Mouse (Mus musculus) midbrain, embryonic 16.5 days (tissue): ENCODE measurements around the gene Foxn4. TPM values are rescaled to one million over a fixed set of nuclear protein-coding genes. Genes with fewer than 3 reads are reported as not detected.

ENCODE experiments used
- ATAC-seq: fragments of 200-750 bp; cut with Nextera tagmentation; 2 replicates; pipeline ENCODE4 v1.8.0; 2017; ENCODE audit warnings: moderate TSS enrichment
- H3K27ac ChIP-seq: fragments of 300-500 bp; sonication (generic); 2 replicates; pipeline ENCODE4 v1.5.1; 2014; ENCODE audit warnings: mild to moderate bottlenecking, low read length, mixed read lengths
- H3K27me3 ChIP-seq: fragments of 300-500 bp; sonication (generic); 2 replicates; pipeline ENCODE4 v1.6.1; 2014; ENCODE audit warnings: low read depth, low read length, mixed read lengths; ENCODE audit not compliant: control insufficient read depth, insufficient read depth
- H3K36me3 ChIP-seq: fragments of 300-500 bp; sonication (generic); 2 replicates; pipeline ENCODE4 v1.6.1; 2014; ENCODE audit warnings: mild to moderate bottlenecking, low read length, moderate library complexity, mixed read lengths; ENCODE audit not compliant: control insufficient read depth, insufficient read depth
- H3K4me1 ChIP-seq: fragments of 300-500 bp; sonication (generic); 2 replicates; pipeline ENCODE4 v1.6.1; 2014; ENCODE audit warnings: mild to moderate bottlenecking, low read length, mixed read lengths; ENCODE audit not compliant: control insufficient read depth, insufficient read depth
- H3K4me2 ChIP-seq: fragments of 300-500 bp; sonication (generic); 2 replicates; pipeline ENCODE4 v1.6.1; 2014; ENCODE audit warnings: mild to moderate bottlenecking, low read length, mixed read lengths
- H3K4me3 ChIP-seq: fragments of 300-500 bp; sonication (generic); 2 replicates; pipeline ENCODE4 v1.5.1; 2014; ENCODE audit warnings: low read depth, mild to moderate bottlenecking, low read length, moderate library complexity, mixed read lengths
- H3K9ac ChIP-seq: fragments of 300-500 bp; sonication (generic); 2 replicates; pipeline ENCODE4 v1.6.1; 2014; ENCODE audit warnings: low read depth, low read length, mixed read lengths
- H3K9me3 ChIP-seq: fragments of 300-500 bp; sonication (generic); replicated peaks from 2 replicates; pipeline ENCODE4 v1.6.1; 2014; ENCODE audit warnings: mild to moderate bottlenecking, low read length, mixed read lengths; ENCODE audit not compliant: control insufficient read depth, poor library complexity, severe bottlenecking
- WGBS: fragments of 180-500 bp; shearing (Covaris S2); extraction: QIAGEN DNeasy Blood & Tissue Kit; methylation state at CpG from one replicate; pipeline ENCODE4 v1.1.7; 2014; 5-methylcytosine and 5-hydroxymethylcytosine counted together
- polyA plus RNA-seq: library from polyadenylated mRNA; unstranded; fragments of >200 nt; fragmentation: Nextera tagmentation; extraction: Ambion mirVana; gene quantifications from 2 replicates; pipeline ENCODE4 v1.2.1, GENCODE M21; 2015

The Foxn4 gene
- polyA plus RNA-seq, 1 experiment from 2014 or later = 0.36 TPM

DNA sequence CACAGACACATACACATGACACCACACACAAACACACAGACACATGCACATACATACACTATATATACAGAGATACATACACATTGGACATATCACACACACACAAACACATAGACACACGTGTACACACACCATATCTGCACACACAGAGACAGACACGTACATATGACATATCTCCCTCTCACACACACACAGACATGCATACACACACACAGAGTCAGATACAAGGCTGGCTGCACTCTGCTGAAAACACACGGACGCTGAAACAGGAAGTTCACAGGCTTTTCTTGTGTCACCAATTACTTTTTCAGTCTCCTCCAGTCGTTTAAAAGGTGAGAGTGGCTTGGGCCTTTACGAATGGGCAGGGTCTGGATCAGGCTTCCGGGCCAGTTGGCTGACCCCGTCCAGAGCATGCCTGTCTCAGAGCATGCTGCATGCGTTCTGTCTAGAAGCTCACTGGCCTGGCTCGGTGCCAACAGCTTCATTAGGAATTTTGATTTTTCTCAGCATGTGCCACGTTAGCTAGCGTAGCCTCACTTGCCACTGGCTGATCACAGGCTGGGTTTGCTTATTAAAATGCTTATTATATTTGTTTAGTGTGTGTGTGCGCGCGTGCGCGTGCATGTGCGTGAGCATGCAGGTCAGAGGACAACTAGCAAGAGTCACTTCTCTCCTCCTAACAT, 24.7 kb upstream of the Foxn4 start:
- H3K27me3 ChIP-seq = peaks cover 10% of the 10 kb centered on the region
- no peaks in the 10 kb centered on the region for H3K36me3 ChIP-seq
- H3K4me2 ChIP-seq = no peak overlapping the region
- H3K4me1 ChIP-seq = peaks cover 13% of the 10 kb centered on the region; the same call in 1 of the 2 replicates
- no peak overlapping the region for H3K4me3 ChIP-seq
- 33% methylated on average over 18 of the region's 18 CpGs for WGBS
- peak; percentile 52; the same call in 1 of the 2 replicates for ATAC-seq
- H3K9me3 ChIP-seq = no peaks in the 10 kb centered on the region
- H3K9ac ChIP-seq = no peak overlapping the region
- H3K27ac ChIP-seq = no peak overlapping the region; the same call in 1 of the 2 replicates

DNA sequence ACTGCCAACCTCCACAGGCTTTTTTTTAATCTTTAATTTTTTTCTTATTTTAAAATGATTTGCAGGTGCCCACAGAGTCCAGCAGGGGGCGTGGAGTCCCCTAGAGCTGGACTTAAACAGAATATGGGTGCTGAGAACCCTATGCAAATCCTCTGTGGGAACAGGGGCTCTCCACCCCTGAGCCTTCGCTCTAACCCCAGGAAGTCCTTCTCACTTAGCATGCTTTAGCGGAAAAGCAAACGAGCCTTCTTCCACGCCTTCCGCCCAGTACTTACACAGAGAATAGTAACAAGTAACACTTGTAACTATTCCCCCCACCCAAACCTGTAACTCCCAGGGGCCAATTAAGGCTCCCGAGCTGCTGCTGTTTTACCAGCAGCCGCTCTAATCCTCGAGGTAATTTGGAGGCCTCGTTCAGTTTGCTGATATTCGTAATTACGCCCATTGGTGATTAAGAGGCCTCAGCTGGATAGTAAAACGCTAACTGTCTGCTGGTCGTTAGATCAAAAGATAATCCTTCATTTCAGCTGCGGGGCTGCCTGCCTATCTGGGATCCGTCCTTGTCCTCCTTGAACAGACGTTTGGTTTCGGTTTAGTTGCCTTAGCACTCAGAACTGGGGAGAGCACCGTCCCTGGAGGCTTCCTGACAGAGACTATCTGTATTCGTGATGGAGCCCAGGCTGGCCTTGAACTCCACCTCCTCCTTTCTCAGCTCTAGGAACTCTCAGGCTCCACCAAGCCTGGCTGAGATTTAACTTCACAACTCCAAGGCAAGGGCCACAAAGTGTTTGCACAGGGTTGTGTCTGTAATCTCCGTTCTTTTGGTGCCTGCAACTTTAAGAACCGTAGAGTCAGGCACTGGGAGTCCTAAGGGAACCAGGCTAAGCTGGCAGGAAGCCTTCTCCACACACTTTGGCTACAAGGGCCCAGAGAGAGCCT, 23.4 kb upstream of the Foxn4 start:
- no peaks in the 10 kb centered on the region for H3K9me3 ChIP-seq
- no peak overlapping the region for H3K4me2 ChIP-seq
- peaks cover 13% of the 10 kb centered on the region; the same call in 1 of the 2 replicates for H3K4me1 ChIP-seq
- peaks cover 5% of the 10 kb centered on the region for H3K27me3 ChIP-seq
- 15% methylated on average over 22 of the region's 22 CpGs for WGBS
- no peak overlapping the region for H3K4me3 ChIP-seq
- ATAC-seq = no peak
- no peak overlapping the region for H3K27ac ChIP-seq
- H3K36me3 ChIP-seq = no peaks in the 10 kb centered on the region
- no peak overlapping the region for H3K9ac ChIP-seq

DNA sequence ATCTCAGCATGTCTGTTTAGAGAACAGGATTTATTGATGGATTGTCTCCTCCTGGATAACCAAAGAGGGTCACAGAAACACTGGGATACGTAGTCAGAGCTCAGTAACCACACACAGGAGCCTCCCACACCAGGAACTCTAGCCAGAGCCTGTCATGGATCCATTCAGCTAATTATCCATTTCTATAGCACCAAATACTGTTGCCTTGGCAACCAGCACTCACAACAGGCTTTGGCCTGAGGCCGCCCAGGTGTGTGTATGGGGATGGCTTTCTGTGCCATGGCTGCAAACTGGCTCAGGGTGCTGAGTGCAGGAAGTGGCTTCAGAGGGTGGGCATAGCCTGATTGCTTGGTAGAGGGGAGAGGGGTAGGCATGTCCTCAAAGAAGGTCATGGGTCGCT, 16.4 kb upstream of the Foxn4 start:
- Histone ChIP-seq H3K9me3 (no peaks in the 10 kb centered on the region), H3K4me2 (no peak overlapping the region; the same call in 1 of the 2 replicates), H3K4me3 (no peak overlapping the region), H3K27me3 (no peaks in the 10 kb centered on the region), H3K27ac (peak overlapping the region; percentile 58), H3K9ac (no peak overlapping the region; the same call in 1 of the 2 replicates), H3K36me3 (no peaks in the 10 kb centered on the region), H3K4me1 (peaks cover 10% of the 10 kb centered on the region)
- ATAC-seq = peak; percentile 84
- 42% methylated on average over 3 of the region's 3 CpGs for WGBS

DNA sequence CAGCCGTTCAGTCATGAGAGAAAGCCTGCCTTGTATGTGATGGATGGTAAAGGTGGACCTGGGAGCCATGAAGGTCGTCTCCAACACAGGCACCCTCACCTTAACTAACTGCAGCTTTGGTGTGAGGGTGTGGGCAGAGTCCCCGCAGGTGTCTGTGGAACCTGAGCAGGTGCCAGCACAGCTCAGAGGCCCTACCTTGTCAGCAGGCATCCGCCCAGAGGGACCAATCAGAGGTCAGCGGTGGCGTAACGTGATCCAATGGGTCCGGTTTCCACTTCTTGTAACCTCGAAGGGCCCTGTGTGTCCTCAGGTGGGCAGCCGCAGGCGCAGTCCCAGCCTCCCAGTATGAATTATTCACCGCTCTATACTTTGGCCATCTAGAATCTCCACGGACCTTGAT, 15.3 kb upstream of the Foxn4 start, which contains the start of gene Myo1h:
Gene Myo1h, plus strand, starts transcription at position 293 of the 400 bp plus-strand sequence.
- Histone ChIP-seq H3K4me1 (peaks cover 10% of the 10 kb centered on the region), H3K27me3 (no peaks in the 10 kb centered on the region), H3K9ac (no peak within 1 kb of the TSS; the same call in 1 of the 2 replicates), H3K36me3 (no peaks in the 10 kb centered on the region), H3K27ac (peak within 1 kb of the TSS; percentile 58), H3K9me3 (no peaks in the 10 kb centered on the region), H3K4me2 (no peak within 1 kb of the TSS; the same call in 1 of the 2 replicates), H3K4me3 (no peak within 1 kb of the TSS)
- 53% methylated on average over 13 of the region's 13 CpGs for WGBS
- ATAC-seq = no peak

DNA sequence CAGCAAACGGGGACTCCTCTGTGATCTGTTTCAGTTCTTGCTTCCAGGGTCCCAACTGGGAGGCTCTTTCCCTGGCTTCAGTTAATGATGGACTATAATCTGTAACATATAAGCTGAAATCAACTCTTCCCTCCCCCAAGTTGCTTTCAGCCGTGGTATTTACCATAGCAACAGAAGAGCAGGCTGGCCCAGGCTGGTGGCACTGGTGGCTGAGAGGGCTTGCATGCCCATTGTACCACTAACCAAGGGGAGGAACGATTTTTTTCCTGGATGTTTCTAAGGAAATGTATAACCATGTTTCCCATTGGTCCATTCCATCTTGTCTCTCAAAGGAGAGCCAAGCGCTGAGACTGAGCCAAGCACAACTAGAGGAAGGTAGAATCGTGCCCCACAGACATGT, 14.8 kb upstream of the Foxn4 start:
- Histone ChIP-seq H3K4me3 (no peak overlapping the region), H3K27me3 (no peaks in the 10 kb centered on the region), H3K4me2 (no peak overlapping the region), H3K9ac (no peak overlapping the region), H3K4me1 (peaks cover 10% of the 10 kb centered on the region), H3K27ac (no peak overlapping the region), H3K36me3 (no peaks in the 10 kb centered on the region), H3K9me3 (no peaks in the 10 kb centered on the region)
- no peak for ATAC-seq
- WGBS = 85% methylated on average over 5 of the region's 5 CpGs

DNA sequence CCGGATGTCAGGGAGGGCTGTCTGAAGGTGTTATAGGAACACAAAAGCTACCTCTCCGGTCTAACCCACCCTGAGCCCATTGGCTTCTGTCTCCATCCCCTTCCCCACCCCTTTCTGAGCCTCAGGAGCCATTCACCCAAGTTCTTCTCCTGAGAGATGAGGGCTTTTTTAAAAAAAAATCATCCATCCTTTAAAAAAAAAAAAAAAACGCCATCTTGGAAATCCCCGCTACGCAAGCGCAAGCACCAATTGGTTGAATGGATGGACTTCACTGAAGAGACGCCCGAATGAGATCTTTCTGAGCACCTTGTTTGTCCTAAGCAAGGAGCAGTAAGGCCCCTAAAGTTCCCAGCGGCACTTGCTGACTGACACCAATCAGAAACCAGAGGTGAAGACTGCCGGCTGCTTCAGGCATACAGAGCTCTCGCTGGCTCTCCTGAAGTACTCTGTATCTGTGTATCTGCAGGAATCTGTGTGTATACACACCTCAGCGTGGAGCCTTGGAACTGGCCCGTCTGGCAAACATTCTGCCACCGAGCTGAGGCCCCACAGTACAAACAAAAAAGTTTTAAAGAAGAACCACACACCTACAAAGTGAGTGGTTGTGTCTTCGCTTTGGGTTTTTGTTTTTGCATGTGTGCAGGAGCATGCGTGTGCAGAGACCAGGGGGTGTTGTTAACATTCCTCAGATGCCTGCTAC, 13.4 kb upstream of the Foxn4 start:
- Histone ChIP-seq H3K9ac (no peak overlapping the region), H3K9me3 (no peaks in the 10 kb centered on the region), H3K4me3 (no peak overlapping the region), H3K4me1 (peaks cover 12% of the 10 kb centered on the region), H3K27ac (no peak overlapping the region), H3K36me3 (no peaks in the 10 kb centered on the region), H3K4me2 (no peak overlapping the region), H3K27me3 (no peaks in the 10 kb centered on the region)
- no peak for ATAC-seq
- WGBS = 88% methylated on average over 16 of the region's 16 CpGs

DNA sequence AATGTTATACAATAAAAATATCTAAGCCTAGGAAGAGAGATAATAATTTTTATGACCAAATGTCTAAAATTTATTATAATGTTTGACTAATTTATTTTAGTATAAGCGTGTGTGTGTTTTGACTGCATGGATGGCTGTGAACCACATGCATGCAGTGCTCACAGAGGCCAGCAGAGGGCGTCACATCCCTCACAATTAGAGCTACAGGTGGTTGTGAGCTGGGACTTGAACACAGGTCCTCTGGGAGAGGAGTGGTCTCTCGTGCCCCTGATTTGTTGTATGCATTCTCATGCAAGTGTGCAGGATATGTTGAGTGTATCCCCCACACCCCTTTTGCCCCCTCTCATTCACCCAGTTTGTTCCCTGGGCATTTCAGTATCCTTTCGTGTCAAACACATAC, 12.5 kb upstream of the Foxn4 start:
- no peak overlapping the region for H3K4me2 ChIP-seq
- peaks cover 12% of the 10 kb centered on the region for H3K4me1 ChIP-seq
- H3K9me3 ChIP-seq = no peaks in the 10 kb centered on the region
- no peak overlapping the region for H3K9ac ChIP-seq
- ATAC-seq = no peak
- no peak overlapping the region for H3K27ac ChIP-seq
- WGBS = 82% methylated on average over 4 of the region's 4 CpGs
- no peaks in the 10 kb centered on the region for H3K27me3 ChIP-seq
- H3K4me3 ChIP-seq = no peak overlapping the region
- no peaks in the 10 kb centered on the region for H3K36me3 ChIP-seq

DNA sequence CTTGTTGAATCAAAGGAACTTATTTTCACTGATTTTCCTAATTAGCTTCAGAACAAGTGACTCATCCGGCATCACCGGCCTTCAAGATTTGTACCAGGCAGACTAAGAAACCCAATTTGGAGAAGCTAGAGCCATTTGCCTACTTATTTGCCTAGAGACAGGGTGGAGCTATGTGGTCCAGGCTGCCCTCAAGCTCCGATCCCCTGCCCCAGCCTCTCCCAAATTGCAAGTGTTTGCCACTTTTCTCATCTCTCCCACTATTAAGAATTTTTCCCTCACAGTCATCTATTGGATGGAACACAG, 11.7 kb upstream of the Foxn4 start:
- ATAC-seq = no peak
- Histone ChIP-seq H3K27ac (no peak overlapping the region), H3K9me3 (no peaks in the 10 kb centered on the region), H3K9ac (no peak overlapping the region), H3K4me1 (peaks cover 10% of the 10 kb centered on the region), H3K4me2 (no peak overlapping the region), H3K27me3 (no peaks in the 10 kb centered on the region), H3K36me3 (no peaks in the 10 kb centered on the region), H3K4me3 (no peak overlapping the region)
- WGBS = 76% methylated on average over 3 of the region's 3 CpGs
